Mouse (Mus musculus) left cerebral cortex, postnatal 14 days (tissue): ENCODE results near the gene Leng9. TPM values are rescaled to one million over a fixed set of nuclear protein-coding genes. Genes with fewer than 3 reads are reported as not detected.

Source experiments
- DNase-seq, 2 experiments: peaks; one replicate each; pipeline ENCODE4 v3.0.0; 2021 to 2022; ENCODE audit warnings: low spot score in 2 of 2, mixed read lengths in 1 of 2
- intact Hi-C: fragments of 180-260 bp; cut with DNase I; formaldehyde crosslinking; loops from one replicate; pipeline ENCODE4 v1.15.1; 2025
- total RNA-seq, 2 experiments: library from RNA; stranded (reverse); gene quantifications; 2 replicates each; pipeline ENCODE4 v1.2.3; 2021

Gene Leng9
- total RNA-seq, 2 experiments from 2014 or later = 6.1 to 6.7 TPM

- intact Hi-C loops = loop anchor here (10.0 kb wide), 1 partner anchor 74 kb away; no protein-coding TSS in a partner anchor
- no peak for DNase-seq
These were observed 51.9 kb downstream of the Leng9 start for GRCm38 (mm10) chr7:4098301-4098700.

Other genes with a start within 250 kb of the Leng9 start
- not detected for gene Lilra6, start 234.9 kb downstream of the Leng9 start, total RNA-seq
- 1 to 10 TPM; 6.5 to 6.7 TPM for gene Lair1, start 87.2 kb downstream of the Leng9 start, total RNA-seq
- gene Ttyh1, start 31.0 kb downstream of the Leng9 start, total RNA-seq = 100 to 1,000 TPM; 837 to 867 TPM
- gene Leng8, start 13.3 kb downstream of the Leng9 start, total RNA-seq = 100 to 1,000 TPM; 152 TPM
- 1 to 10 TPM; 2.4 to 3.2 TPM for gene Cdc42ep5, start 14.5 kb upstream of the Leng9 start, total RNA-seq
- gene Lilra5, start 87.4 kb upstream of the Leng9 start, total RNA-seq = not detected
- not detected for gene Ncr1, start 187.3 kb upstream of the Leng9 start, total RNA-seq
- under 1 TPM in 1 of 2 experiments, not detected in 1; 0.13 TPM for gene Gp6, start 247.4 kb upstream of the Leng9 start, total RNA-seq